Mouse (Mus musculus) heart, embryonic 13.5 days (tissue): ENCODE measurements around the gene Olfr1030. TPM values are rescaled to one million over a fixed set of nuclear protein-coding genes. Genes with fewer than 3 reads are reported as not detected.
"Not testable (repeated sequence)": the region's sequence is repeated elsewhere in the genome, so short reads cannot be mapped to it uniquely, and the experiment has no call there.

ENCODE experiments used
- ATAC-seq: fragments of 200-750 bp; cut with Nextera tagmentation; 2 replicates; pipeline ENCODE4 v1.8.0; 2017; ENCODE audit warnings: moderate TSS enrichment; ENCODE audit not compliant: insufficient number of reproducible peaks, low FRiP score, low TSS enrichment; ENCODE audit errors: extremely low read depth
- H3K27ac ChIP-seq: fragments of 300-500 bp; sonication (generic); replicated peaks from 2 replicates; pipeline ENCODE4 v1.5.1; 2015; ENCODE audit warnings: moderate library complexity, mild to moderate bottlenecking, inconsistent platforms
- H3K27me3 ChIP-seq: fragments of 300-500 bp; sonication (generic); replicated peaks from 2 replicates; pipeline ENCODE4 v1.6.1; 2015; ENCODE audit warnings: mild to moderate bottlenecking, inconsistent platforms
- H3K36me3 ChIP-seq: fragments of 300-500 bp; sonication (generic); 2 replicates; pipeline ENCODE4 v1.6.1; 2015; ENCODE audit warnings: mild to moderate bottlenecking, inconsistent platforms
- H3K4me1 ChIP-seq: fragments of 300-500 bp; sonication (generic); 2 replicates; pipeline ENCODE4 v1.6.1; 2015; ENCODE audit warnings: inconsistent platforms
- H3K4me2 ChIP-seq: fragments of 300-500 bp; sonication (generic); 2 replicates; pipeline ENCODE4 v1.6.1; 2015; ENCODE audit warnings: inconsistent platforms, mild to moderate bottlenecking, moderate library complexity
- H3K4me3 ChIP-seq: fragments of 300-500 bp; sonication (generic); 2 replicates; pipeline ENCODE4 v1.5.1; 2015; ENCODE audit warnings: moderate library complexity, mild to moderate bottlenecking, inconsistent platforms
- H3K9ac ChIP-seq: fragments of 300-500 bp; sonication (generic); 2 replicates; pipeline ENCODE4 v1.6.1; 2015; ENCODE audit warnings: inconsistent platforms, mild to moderate bottlenecking, moderate library complexity
- H3K9me3 ChIP-seq: fragments of 300-500 bp; sonication (generic); 2 replicates; pipeline ENCODE4 v1.6.1; 2016; ENCODE audit warnings: inconsistent platforms
- WGBS: fragments of 180-500 bp; shearing (Covaris S2); methylation state at CpG from one replicate; pipeline ENCODE4 v1.1.7; 2015; ENCODE audit warnings: mixed read lengths; 5-methylcytosine and 5-hydroxymethylcytosine counted together
- polyA plus RNA-seq: library from polyadenylated mRNA; unstranded; fragments of >200 nt; fragmentation: Nextera tagmentation; extraction: Ambion mirVana; gene quantifications from 2 replicates; pipeline ENCODE4 v1.2.1, GENCODE M21; 2015

Gene Olfr1030
- not detected in 2 replicates for polyA plus RNA-seq

- Histone ChIP-seq H3K4me2 (no peak within 1 kb of the TSS), H3K9ac (no peak within 1 kb of the TSS), H3K36me3 (no peaks in the 10 kb centered on the region), H3K4me1 (no peaks in the 10 kb centered on the region), H3K9me3 (no peaks in the 10 kb centered on the region), H3K27me3 (no peaks in the 10 kb centered on the region), H3K4me3 (no peak within 1 kb of the TSS), H3K27ac (no peak within 1 kb of the TSS)
- ATAC-seq, result no peak
- WGBS, result 56% methylated on average over 1 of the region's 1 CpGs
Measured at GRCm38 (mm10) chr2:85978976-85979375, at the start of gene Olfr1030. Gene Olfr1030, plus strand, starts transcription at chr2:85979276.

DNA sequence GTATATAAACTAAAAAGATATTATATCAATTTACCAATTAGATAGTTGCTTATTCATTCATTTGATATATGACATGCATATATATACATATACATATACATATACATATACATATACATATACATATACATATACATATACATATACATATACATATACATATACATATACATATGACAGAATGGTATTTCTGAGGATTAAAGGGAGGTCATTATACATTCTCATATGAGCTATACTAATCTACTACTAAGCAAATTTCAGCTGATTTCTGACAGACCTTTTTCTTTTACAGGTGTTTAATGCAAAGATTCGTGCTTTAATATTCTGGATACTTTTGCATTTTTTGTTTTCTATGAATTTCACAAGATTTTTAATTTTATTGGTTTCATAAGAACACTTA lies 28.9 kb upstream of the Olfr1030 start, which contains the start of gene Olfr1028:
TSS of gene Olfr1028 (plus strand) at position 301 of the 400 bp plus-strand sequence.
- Histone ChIP-seq H3K9ac (no peak within 1 kb of the TSS), H3K27me3 (no peaks in the 10 kb centered on the region), H3K9me3 (no peaks in the 10 kb centered on the region), H3K4me3 (no peak within 1 kb of the TSS), H3K27ac (no peak within 1 kb of the TSS), H3K36me3 (no peaks in the 10 kb centered on the region), H3K4me1 (no peaks in the 10 kb centered on the region), H3K4me2 (no peak within 1 kb of the TSS)
- 66% methylated on average over 1 of the region's 1 CpGs for WGBS
- ATAC-seq, result no peak

GRCm38 (mm10) chr2:85973595-85973994 lies 5.5 kb upstream of the Olfr1030 start, which contains the start of gene Olfr1029:
Gene Olfr1029, plus strand, starts transcription at chr2:85973895.
- Histone ChIP-seq H3K4me2 (no peak within 1 kb of the TSS), H3K4me1 (no peaks in the 10 kb centered on the region), H3K27ac (no peak within 1 kb of the TSS), H3K9ac (no peak within 1 kb of the TSS), H3K27me3 (no peaks in the 10 kb centered on the region), H3K4me3 (no peak within 1 kb of the TSS), H3K9me3 (no peaks in the 10 kb centered on the region), H3K36me3 (no peaks in the 10 kb centered on the region)
- ATAC-seq, result no peak
- 71% methylated on average over 2 of the region's 2 CpGs for WGBS

DNA sequence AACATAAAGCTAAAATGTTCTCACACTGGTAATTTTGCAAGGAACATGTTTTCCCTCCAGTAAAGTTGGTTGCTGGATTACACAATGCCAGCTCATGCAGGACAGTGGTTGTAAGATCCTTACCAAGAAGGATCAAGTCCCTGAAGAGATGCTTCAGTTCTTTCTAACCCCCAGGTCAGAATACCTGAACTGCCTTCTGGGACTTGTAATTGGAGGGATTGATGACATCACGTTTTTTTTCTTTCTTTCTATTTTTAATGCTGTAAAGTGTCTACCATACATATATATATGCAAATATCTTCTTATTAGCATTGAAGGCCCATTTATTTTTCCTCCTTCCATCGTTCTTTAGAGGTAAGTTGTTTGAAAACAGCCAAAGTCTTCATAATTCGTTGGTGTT lies 10.9 kb downstream of the Olfr1030 start, which contains the start of gene Olfr1031:
TSS of gene Olfr1031 (plus strand) at position 301 of the 400 bp plus-strand sequence.
- ATAC-seq, result no peak
- H3K27ac ChIP-seq, result no peak within 1 kb of the TSS
- H3K4me2 ChIP-seq, result no peak within 1 kb of the TSS
- no peak within 1 kb of the TSS for H3K9ac ChIP-seq
- H3K4me3 ChIP-seq, result no peak within 1 kb of the TSS
- no peaks in the 10 kb centered on the region for H3K9me3 ChIP-seq
- no peaks in the 10 kb centered on the region for H3K36me3 ChIP-seq
- H3K27me3 ChIP-seq, result no peaks in the 10 kb centered on the region
- no peaks in the 10 kb centered on the region for H3K4me1 ChIP-seq
- 43% methylated on average over 3 of the region's 3 CpGs for WGBS

- Histone ChIP-seq H3K27me3 (no peaks in the 10 kb centered on the region), H3K36me3 (no peaks in the 10 kb centered on the region), H3K4me2 (no peak within 1 kb of the TSS), H3K9ac (no peak within 1 kb of the TSS), H3K27ac (no peak within 1 kb of the TSS), H3K9me3 (no peaks in the 10 kb centered on the region), H3K4me3 (no peak within 1 kb of the TSS), H3K4me1 (no peaks in the 10 kb centered on the region)
- no peak for ATAC-seq
- 74% methylated on average over 7 of the region's 7 CpGs for WGBS
Measured at GRCm38 (mm10) chr2:86005240-86005639, 26.2 kb downstream of the Olfr1030 start, which contains the start of gene Olfr1032. Gene Olfr1032, plus strand, starts transcription at chr2:86005540.

DNA sequence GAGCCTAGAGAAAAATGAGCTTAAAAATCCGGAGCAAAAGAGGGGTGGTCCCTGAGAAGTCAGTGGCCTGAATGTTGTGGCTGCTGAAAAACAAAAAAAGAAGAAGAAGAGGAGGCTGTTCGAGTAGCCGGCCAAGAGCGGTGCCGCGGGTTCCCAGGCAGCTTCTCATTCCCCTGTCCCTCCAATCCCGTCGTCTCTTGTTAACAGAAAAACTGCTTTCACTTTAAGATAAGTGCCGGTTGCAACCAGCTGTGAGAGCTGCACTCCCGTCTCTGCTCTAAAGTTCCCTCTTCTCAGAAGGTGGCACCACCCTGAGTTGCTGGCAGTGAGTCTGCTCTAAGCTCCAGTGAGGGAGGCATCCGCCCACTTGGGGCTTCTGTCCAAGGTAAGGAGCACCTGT lies 41.3 kb downstream of the Olfr1030 start, which contains the start of gene Olfr1033:
TSS of gene Olfr1033 (plus strand) at position 228 of the 400 bp plus-strand sequence.
- Histone ChIP-seq H3K9ac (peak within 1 kb of the TSS; percentile 54), H3K4me2 (peak within 1 kb of the TSS; percentile 65), H3K27ac (peak within 1 kb of the TSS; percentile 74), H3K4me3 (peak within 1 kb of the TSS; percentile 49)
- ATAC-seq, H3K27me3 ChIP-seq, H3K4me1 ChIP-seq, H3K36me3 ChIP-seq, H3K9me3 ChIP-seq: not testable (repeated sequence)
- under 1% methylated on average over 10 of the region's 11 CpGs for WGBS

DNA sequence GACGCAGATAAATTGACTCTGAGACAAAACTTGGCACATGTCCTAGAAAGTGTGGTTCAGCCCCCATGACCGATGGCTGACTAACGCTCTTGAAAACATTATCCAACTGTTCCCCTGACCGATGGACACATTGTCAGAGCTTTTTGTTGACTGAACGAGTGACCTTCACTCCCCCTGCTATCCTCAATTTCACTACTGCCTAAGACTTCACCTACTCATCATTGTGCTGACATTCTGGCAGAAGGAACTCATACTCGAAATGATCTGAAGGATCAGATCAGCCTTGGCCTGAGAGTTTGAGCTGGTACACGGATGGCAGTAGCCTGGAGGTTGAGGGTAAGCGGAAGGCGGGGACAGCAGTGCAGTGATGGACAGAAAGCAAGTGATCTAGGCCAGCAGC lies 42.4 kb downstream of the Olfr1030 start:
- H3K4me1 ChIP-seq, H3K4me3 ChIP-seq, H3K9ac ChIP-seq, H3K9me3 ChIP-seq, H3K4me2 ChIP-seq, H3K36me3 ChIP-seq, H3K27me3 ChIP-seq, ATAC-seq, H3K27ac ChIP-seq: not testable (repeated sequence)
- 15% methylated on average over 5 of the region's 9 CpGs for WGBS

Other genes with a start within 250 kb of the Olfr1030 start
- gene Olfr1012, start 216.5 kb upstream of the Olfr1030 start, polyA plus RNA-seq, result not detected in 2 replicates
- not detected in 2 replicates for gene Olfr1013, start 212.2 kb upstream of the Olfr1030 start, polyA plus RNA-seq
- not detected in 2 replicates for gene Olfr1014, start 206.6 kb upstream of the Olfr1030 start, polyA plus RNA-seq
- gene Olfr1015, start 197.3 kb upstream of the Olfr1030 start, polyA plus RNA-seq, result not detected in 2 replicates
- not detected in 2 replicates for gene Olfr1016, start 176.7 kb upstream of the Olfr1030 start, polyA plus RNA-seq
- not detected in 2 replicates for gene Olfr1018, start 160.8 kb upstream of the Olfr1030 start, polyA plus RNA-seq
- not detected in 2 replicates for gene Olfr1019, start 133.8 kb upstream of the Olfr1030 start, polyA plus RNA-seq
- not detected in 2 replicates for gene Olfr1020, start 132.2 kb upstream of the Olfr1030 start, polyA plus RNA-seq
- gene Olfr1022, start 110.7 kb upstream of the Olfr1030 start, polyA plus RNA-seq, result not detected in 2 replicates
- not detected in 2 replicates for gene Olfr1023, start 93.6 kb upstream of the Olfr1030 start, polyA plus RNA-seq
- gene Olfr1024, start 74.2 kb upstream of the Olfr1030 start, polyA plus RNA-seq, result not detected in 2 replicates
- not detected in 2 replicates for gene Olfr1025-ps1, start 64.1 kb upstream of the Olfr1030 start, polyA plus RNA-seq
- not detected in 2 replicates for gene Olfr1026, start 57.7 kb upstream of the Olfr1030 start, polyA plus RNA-seq
- not detected in 2 replicates for gene Olfr1028, start 28.8 kb upstream of the Olfr1030 start, polyA plus RNA-seq
- not detected in 2 replicates for gene Olfr1029, start 5.4 kb upstream of the Olfr1030 start, polyA plus RNA-seq
- not detected in 2 replicates for gene Olfr1031, start 11.0 kb downstream of the Olfr1030 start, polyA plus RNA-seq
- not detected in 2 replicates for gene Olfr1032, start 26.3 kb downstream of the Olfr1030 start, polyA plus RNA-seq
- gene Olfr1033, start 41.4 kb downstream of the Olfr1030 start, polyA plus RNA-seq, result 2.2 and 2.3 TPM in 2 replicates
- 0.13 TPM in 1 of 2 replicates, not detected in the other for gene Olfr1034, start 66.6 kb downstream of the Olfr1030 start, polyA plus RNA-seq
- not detected in 2 replicates for gene Olfr1036, start 94.7 kb downstream of the Olfr1030 start, polyA plus RNA-seq
- not detected in 2 replicates for gene Olfr1037, start 108.1 kb downstream of the Olfr1030 start, polyA plus RNA-seq
- gene Olfr1039, start 156.7 kb downstream of the Olfr1030 start, polyA plus RNA-seq, result not detected in 2 replicates
- gene Olfr1040, start 167.5 kb downstream of the Olfr1030 start, polyA plus RNA-seq, result not detected in 2 replicates
- gene Olfr1042, start 182.6 kb downstream of the Olfr1030 start, polyA plus RNA-seq, result not detected in 2 replicates
- not detected in 2 replicates for gene Olfr1043, start 188.2 kb downstream of the Olfr1030 start, polyA plus RNA-seq
- not detected in 2 replicates for gene Olfr1044, start 198.5 kb downstream of the Olfr1030 start, polyA plus RNA-seq
- not detected in 2 replicates for gene Olfr52, start 206.4 kb downstream of the Olfr1030 start, polyA plus RNA-seq
- not detected in 2 replicates for gene Olfr1045, start 223.7 kb downstream of the Olfr1030 start, polyA plus RNA-seq
- not detected in 2 replicates for gene Olfr1046, start 240.0 kb downstream of the Olfr1030 start, polyA plus RNA-seq